Mouse (Mus musculus) forebrain, embryonic 15.5 days (tissue): ENCODE results near the gene Stx12. TPM values are rescaled to one million over a fixed set of nuclear protein-coding genes. Genes with fewer than 3 reads are reported as not detected.
"Not testable (repeated sequence)": the region's sequence is repeated elsewhere in the genome, so short reads cannot be mapped to it uniquely, and the experiment has no call there.

ENCODE experiments used
- ATAC-seq: fragments of 200-750 bp; cut with Nextera tagmentation; replicated peaks from 2 replicates; pipeline ENCODE4 v1.8.0; 2017; ENCODE audit warnings: mild to moderate bottlenecking, moderate TSS enrichment, moderate library complexity
- H3K27ac ChIP-seq: fragments of 300-500 bp; sonication (generic); replicated peaks from 2 replicates; pipeline ENCODE4 v1.5.1; 2015; ENCODE audit warnings: mild to moderate bottlenecking, inconsistent platforms
- H3K27me3 ChIP-seq: fragments of 300-500 bp; sonication (generic); 2 replicates; pipeline ENCODE4 v1.6.1; 2015; ENCODE audit warnings: inconsistent platforms
- H3K36me3 ChIP-seq: fragments of 300-500 bp; sonication (generic); 2 replicates; pipeline ENCODE4 v1.6.1; 2015; ENCODE audit warnings: mild to moderate bottlenecking, inconsistent platforms
- H3K4me1 ChIP-seq: fragments of 300-500 bp; sonication (generic); 2 replicates; pipeline ENCODE4 v1.6.1; 2015; ENCODE audit warnings: inconsistent platforms
- H3K4me2 ChIP-seq: fragments of 300-500 bp; sonication (generic); replicated peaks from 2 replicates; pipeline ENCODE4 v1.6.1; 2015; ENCODE audit warnings: mild to moderate bottlenecking, inconsistent platforms
- H3K4me3 ChIP-seq: fragments of 300-500 bp; sonication (generic); 2 replicates; pipeline ENCODE4 v1.5.1; 2015; ENCODE audit warnings: mild to moderate bottlenecking, inconsistent platforms
- H3K9ac ChIP-seq: fragments of 300-500 bp; sonication (generic); replicated peaks from 2 replicates; pipeline ENCODE4 v1.6.1; 2015; ENCODE audit warnings: mild to moderate bottlenecking, inconsistent platforms
- H3K9me3 ChIP-seq: fragments of 300-500 bp; sonication (generic); 2 replicates; pipeline ENCODE4 v1.6.1; 2016; ENCODE audit warnings: inconsistent platforms
- WGBS: fragments of 180-500 bp; shearing (Covaris S2); methylation state at CpG from one replicate; pipeline ENCODE4 v1.1.7; 2015; ENCODE audit warnings: mixed read lengths; 5-methylcytosine and 5-hydroxymethylcytosine counted together
- polyA plus RNA-seq: library from polyadenylated mRNA; unstranded; fragments of >200 nt; fragmentation: Nextera tagmentation; extraction: Ambion mirVana; gene quantifications from 2 replicates; pipeline ENCODE4 v1.2.1, GENCODE M21; 2015

The Stx12 gene
- 146 and 158 TPM in 2 replicates for polyA plus RNA-seq

GRCm38 (mm10) chr4:132884064-132884843 is at the start of gene Stx12:
Gene Stx12, minus strand, starts transcription at chr4:132884509.
- H3K4me1 ChIP-seq: peaks cover 36% of the 10 kb centered on the region
- peak within 1 kb of the TSS; percentile 90 for H3K4me3 ChIP-seq
- H3K9me3 ChIP-seq: no peaks in the 10 kb centered on the region
- peaks cover 3% of the 10 kb centered on the region; the same call in 1 of the 2 replicates for H3K36me3 ChIP-seq
- H3K27ac ChIP-seq: peak within 1 kb of the TSS; percentile 61
- under 1% methylated on average over 71 of the region's 72 CpGs for whole genome bisulfite sequencing
- H3K9ac ChIP-seq: peak within 1 kb of the TSS; percentile 86
- no peaks in the 10 kb centered on the region for H3K27me3 ChIP-seq
- peak within 1 kb of the TSS; percentile 74 for H3K4me2 ChIP-seq
- ATAC-seq: peak; percentile 97

DNA sequence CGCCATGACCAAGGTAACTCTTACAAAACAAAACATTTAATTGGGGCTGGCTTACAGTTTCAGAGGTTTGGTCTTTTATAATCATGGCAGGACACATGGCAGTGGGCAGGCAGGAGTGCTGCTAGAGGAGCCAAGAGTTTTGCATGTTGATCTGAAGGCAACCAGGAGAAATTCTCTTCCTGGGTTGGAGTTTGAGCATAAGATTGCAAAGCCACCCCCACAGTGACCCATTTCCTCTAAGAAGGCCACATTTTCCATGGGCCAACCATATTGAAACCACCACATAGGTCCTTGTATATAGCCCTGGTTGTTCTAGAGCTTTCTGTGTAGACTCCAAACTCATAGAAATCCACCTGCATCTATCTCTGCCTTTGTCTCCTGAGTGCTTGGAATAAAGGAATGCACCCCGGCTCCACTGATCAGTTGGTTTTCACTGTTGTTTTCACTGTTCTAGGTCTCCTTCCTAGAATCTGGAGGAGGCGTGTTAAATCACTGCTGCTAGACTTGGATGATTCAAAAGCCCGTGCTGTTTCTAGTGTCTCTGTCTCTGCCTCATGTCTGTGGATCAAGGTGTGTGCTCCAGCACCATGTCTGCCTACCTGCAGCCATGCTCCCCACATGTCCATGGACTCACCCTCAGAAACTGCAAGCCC is 48.6 kb upstream of the Stx12 start:
- no peak for ATAC-seq
- H3K27ac ChIP-seq: no peak overlapping the region
- WGBS: 83% methylated on average over 4 of the region's 4 CpGs
- H3K4me2 ChIP-seq: no peak overlapping the region
- H3K4me1 ChIP-seq: peaks cover 7% of the 10 kb centered on the region
- no peaks in the 10 kb centered on the region for H3K9me3 ChIP-seq
- no peak overlapping the region for H3K4me3 ChIP-seq
- no peaks in the 10 kb centered on the region for H3K36me3 ChIP-seq
- H3K27me3 ChIP-seq: no peaks in the 10 kb centered on the region
- no peak overlapping the region for H3K9ac ChIP-seq

GRCm38 (mm10) chr4:132930784-132931183 is 46.5 kb upstream of the Stx12 start:
- Histone ChIP-seq H3K9me3 (no peaks in the 10 kb centered on the region), H3K27me3 (no peaks in the 10 kb centered on the region), H3K9ac (no peak overlapping the region), H3K36me3 (no peaks in the 10 kb centered on the region), H3K4me2 (no peak overlapping the region), H3K4me1 (no peaks in the 10 kb centered on the region), H3K4me3 (no peak overlapping the region), H3K27ac (no peak overlapping the region)
- ATAC-seq: no peak
- WGBS: 5% methylated on average over 8 of the region's 8 CpGs

DNA sequence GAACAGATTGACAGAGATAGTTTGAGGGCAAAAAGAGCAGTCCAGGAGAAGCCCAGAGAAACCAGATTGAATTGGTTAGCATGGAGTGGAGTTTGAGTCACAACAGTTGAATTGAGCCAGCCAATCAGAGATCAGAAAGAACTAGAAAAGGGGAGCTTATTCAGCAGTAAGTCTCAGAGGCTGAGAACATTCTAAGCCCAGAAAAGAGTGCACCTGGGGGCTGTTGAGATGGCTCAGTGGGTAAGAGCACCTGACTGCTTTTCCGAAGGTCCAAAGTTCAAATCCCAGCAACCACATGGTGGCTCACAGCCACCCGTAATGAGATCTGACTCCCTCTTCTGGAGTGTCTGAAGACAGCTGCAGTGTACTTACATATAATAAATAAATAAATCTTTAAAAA is 42.2 kb upstream of the Stx12 start:
- not testable (repeated sequence) for H3K9ac ChIP-seq, H3K4me2 ChIP-seq, H3K36me3 ChIP-seq, H3K4me1 ChIP-seq, H3K27ac ChIP-seq, H3K4me3 ChIP-seq, ATAC-seq, H3K9me3 ChIP-seq, H3K27me3 ChIP-seq
- WGBS: 59% methylated on average over 2 of the region's 2 CpGs

DNA sequence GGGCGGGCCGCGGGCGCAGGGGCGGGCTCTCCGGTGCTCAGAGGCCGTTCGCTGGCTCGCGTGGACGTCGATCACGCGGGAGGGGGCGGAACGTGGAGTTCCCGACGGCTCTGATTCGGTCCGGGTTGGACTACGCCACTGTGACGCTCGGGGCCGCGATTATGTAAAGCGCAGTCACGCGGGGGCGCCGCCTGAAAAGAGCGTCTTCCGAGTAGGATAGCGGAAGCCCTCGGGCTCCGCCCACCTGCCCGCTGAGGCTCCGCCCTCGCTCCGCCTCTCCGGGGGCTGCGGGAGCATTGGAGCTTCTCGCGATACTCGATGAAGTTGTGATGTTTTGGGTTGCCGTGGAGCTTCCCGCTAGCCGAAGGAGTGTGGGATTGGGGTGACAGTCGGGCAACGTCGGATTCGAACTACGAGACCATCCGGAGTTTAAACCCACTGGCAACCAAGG is 38.3 kb upstream of the Stx12 start, which contains the start of gene Fam76a:
Fam76a (minus strand) TSS at position 1 of the 451 bp plus-strand sequence.
- H3K36me3 ChIP-seq: peaks cover 4% of the 10 kb centered on the region
- peak within 1 kb of the TSS; percentile 92 for H3K9ac ChIP-seq
- peak; percentile 99 for ATAC-seq
- no peaks in the 10 kb centered on the region for H3K9me3 ChIP-seq
- peak within 1 kb of the TSS; percentile 87 for H3K4me3 ChIP-seq
- H3K27ac ChIP-seq: peak within 1 kb of the TSS; percentile 84
- peaks cover 12% of the 10 kb centered on the region for H3K4me1 ChIP-seq
- no peaks in the 10 kb centered on the region for H3K27me3 ChIP-seq
- under 1% methylated on average over 53 of the region's 53 CpGs for WGBS
- H3K4me2 ChIP-seq: peak within 1 kb of the TSS; percentile 71

- Histone ChIP-seq H3K27me3 (no peaks in the 10 kb centered on the region), H3K27ac (peak overlapping the region; percentile 84), H3K4me2 (peak overlapping the region; percentile 71), H3K4me1 (peaks cover 12% of the 10 kb centered on the region), H3K9me3 (no peaks in the 10 kb centered on the region), H3K9ac (peak overlapping the region; percentile 92), H3K36me3 (peaks cover 8% of the 10 kb centered on the region), H3K4me3 (peak overlapping the region; percentile 87)
- ATAC-seq: no peak; the same call in 1 of the 2 replicates
- WGBS: 0% methylated on average over 40 of the region's 50 CpGs
Observed at GRCm38 (mm10) chr4:132922061-132922530, 37.8 kb upstream of the Stx12 start.

DNA sequence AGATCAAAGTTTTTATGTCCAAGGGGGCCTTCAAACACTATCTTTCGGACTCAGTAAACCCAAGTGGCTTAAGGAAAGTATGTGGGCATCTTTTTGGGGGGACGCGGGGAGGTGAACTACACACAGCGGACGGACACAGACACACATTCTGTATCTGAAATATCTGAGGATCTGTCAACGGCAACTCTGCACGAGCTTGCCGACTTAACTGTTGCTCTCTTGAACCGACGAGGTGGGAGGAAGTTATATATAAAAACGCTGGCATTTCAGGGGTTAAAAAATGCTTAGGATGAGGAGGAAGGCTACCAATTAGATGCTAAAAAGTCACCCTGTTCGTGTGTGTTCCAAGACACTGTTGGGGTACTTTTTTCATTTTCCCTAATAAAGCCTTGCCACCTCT is 37.2 kb upstream of the Stx12 start:
- peak overlapping the region; percentile 71 for H3K4me2 ChIP-seq
- no peak for ATAC-seq
- peak overlapping the region; percentile 92 for H3K9ac ChIP-seq
- peak overlapping the region; percentile 87 for H3K4me3 ChIP-seq
- H3K27me3 ChIP-seq: no peaks in the 10 kb centered on the region
- no peak overlapping the region for H3K27ac ChIP-seq
- WGBS: 44% methylated on average over 12 of the region's 12 CpGs
- H3K4me1 ChIP-seq: peaks cover 12% of the 10 kb centered on the region
- peaks cover 12% of the 10 kb centered on the region for H3K36me3 ChIP-seq
- H3K9me3 ChIP-seq: no peaks in the 10 kb centered on the region

- Histone ChIP-seq H3K27ac (no peak overlapping the region), H3K4me3 (no peak overlapping the region), H3K36me3 (peaks cover 25% of the 10 kb centered on the region), H3K4me1 (peaks cover 12% of the 10 kb centered on the region), H3K9ac (no peak overlapping the region), H3K4me2 (no peak overlapping the region), H3K27me3 (no peaks in the 10 kb centered on the region), H3K9me3 (no peaks in the 10 kb centered on the region)
- ATAC-seq: no peak
- WGBS: 86% methylated on average over 4 of the region's 4 CpGs
Observed at GRCm38 (mm10) chr4:132920171-132920570, 35.9 kb upstream of the Stx12 start.

GRCm38 (mm10) chr4:132918493-132918892 is 34.2 kb upstream of the Stx12 start:
- Histone ChIP-seq H3K36me3 (peaks cover 41% of the 10 kb centered on the region), H3K4me1 (peaks cover 12% of the 10 kb centered on the region)
- H3K9me3 ChIP-seq, H3K4me2 ChIP-seq, H3K4me3 ChIP-seq, H3K27ac ChIP-seq, H3K9ac ChIP-seq, ATAC-seq, H3K27me3 ChIP-seq: not testable (repeated sequence)
- 84% methylated on average over 6 of the region's 6 CpGs for WGBS

DNA sequence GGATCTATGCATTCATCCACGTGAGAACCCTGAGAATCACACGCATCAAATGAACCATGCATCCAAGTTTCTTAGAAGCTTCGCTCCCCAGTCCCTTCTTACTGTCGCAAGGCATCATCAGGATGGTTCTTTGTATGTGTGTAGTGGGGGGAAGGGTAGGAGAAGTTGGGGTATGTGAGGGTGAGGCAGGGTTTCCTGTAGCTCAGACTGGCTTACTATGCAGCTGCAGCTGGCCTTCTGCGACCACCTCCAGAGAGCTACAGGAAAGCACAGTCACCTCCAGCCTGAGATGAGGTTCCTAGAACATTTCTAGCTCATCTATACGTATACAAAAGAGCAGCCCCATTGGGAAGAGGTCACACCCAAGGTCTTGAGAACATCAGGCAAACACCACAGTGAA is 27.8 kb upstream of the Stx12 start:
- Histone ChIP-seq H3K4me3 (no peak overlapping the region), H3K4me1 (no peaks in the 10 kb centered on the region), H3K27ac (no peak overlapping the region), H3K9me3 (no peaks in the 10 kb centered on the region), H3K4me2 (no peak overlapping the region), H3K27me3 (no peaks in the 10 kb centered on the region), H3K36me3 (peaks cover 86% of the 10 kb centered on the region), H3K9ac (no peak overlapping the region)
- WGBS: 90% methylated on average over 6 of the region's 6 CpGs
- ATAC-seq: no peak

- H3K4me3 ChIP-seq: no peak overlapping the region
- no peak overlapping the region for H3K4me2 ChIP-seq
- H3K4me1 ChIP-seq: no peaks in the 10 kb centered on the region
- H3K27me3 ChIP-seq: no peaks in the 10 kb centered on the region
- 91% methylated on average over 5 of the region's 5 CpGs for WGBS
- H3K9me3 ChIP-seq: no peaks in the 10 kb centered on the region
- ATAC-seq: no peak
- peaks cover 70% of the 10 kb centered on the region for H3K36me3 ChIP-seq
- H3K27ac ChIP-seq: no peak overlapping the region
- H3K9ac ChIP-seq: no peak overlapping the region
Observed at GRCm38 (mm10) chr4:132905843-132906360, 21.6 kb upstream of the Stx12 start.

DNA sequence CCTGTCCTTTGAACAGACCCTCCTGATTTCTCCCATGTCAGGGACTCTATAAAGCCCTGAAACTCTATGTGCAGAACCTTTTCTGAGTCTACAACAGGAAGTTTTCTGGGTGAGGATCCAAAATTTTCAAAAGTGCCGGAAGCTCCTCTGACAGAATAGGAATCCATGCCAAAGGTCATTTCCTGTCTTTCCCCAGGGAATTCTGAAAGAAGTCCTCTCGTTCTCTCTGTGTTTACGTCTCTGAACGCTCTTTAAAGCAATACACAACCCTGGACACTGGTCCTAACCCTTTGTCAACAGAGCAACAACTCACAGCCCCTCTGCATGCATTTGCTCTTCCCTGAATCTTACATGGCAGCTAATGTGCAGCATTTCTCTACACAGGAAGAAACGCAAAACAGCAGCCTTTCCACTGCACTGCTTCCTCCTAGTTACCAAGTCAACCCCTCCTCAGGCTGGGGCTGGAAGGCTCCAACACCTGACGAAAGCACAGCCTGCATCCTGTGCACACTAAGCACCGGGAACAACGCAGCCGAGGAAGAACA is 20.5 kb upstream of the Stx12 start:
- Histone ChIP-seq H3K4me1 (no peaks in the 10 kb centered on the region), H3K4me2 (no peak overlapping the region), H3K9me3 (no peaks in the 10 kb centered on the region), H3K4me3 (no peak overlapping the region), H3K36me3 (peaks cover 67% of the 10 kb centered on the region), H3K27ac (no peak overlapping the region), H3K9ac (no peak overlapping the region), H3K27me3 (no peaks in the 10 kb centered on the region)
- ATAC-seq: no peak
- 91% methylated on average over 9 of the region's 9 CpGs for WGBS
